Mouse (Mus musculus): Measurements from ENCODE around the gene Ttyh1. TPM values are rescaled to one million over a fixed set of nuclear protein-coding genes. Genes with fewer than 3 reads are reported as not detected.

Gene Ttyh1
- polyA plus RNA-seq, 1 experiment = 21.5 TPM

- Histone ChIP-seq H3K27ac (ENCODE audit: insufficient read depth, low read depth, low read length) (peak overlapping the region; percentile 57), H3K4me3 (ENCODE audit: low read depth, low read length) (no peak overlapping the region)
These were observed 47.9 kb downstream of the Ttyh1 start for GRCm38 (mm10) chr7:4167098-4167497.

GRCm38 (mm10) chr7:4170193-4170938 is 51.2 kb downstream of the Ttyh1 start:
- 29% methylated on average over 6 of the region's 6 CpGs for WGBS
- Histone ChIP-seq H3K4me3 (ENCODE audit: low read depth, low read length) (no peak overlapping the region), H3K27me3 (ENCODE audit: control insufficient read depth, insufficient read depth, low read length) (no peaks in the 10 kb centered on the region), H3K27ac (ENCODE audit: insufficient read depth, low read depth, low read length) (peak overlapping the region; percentile 92), H3K36me3 (ENCODE audit: control insufficient read depth, insufficient read depth, low read length) (no peaks in the 10 kb centered on the region), H3K4me1 (ENCODE audit: control insufficient read depth, insufficient read depth, insufficient read length, low read length) (peaks cover 12% of the 10 kb centered on the region; the same call in 1 of the 2 replicates)
- TF ChIP-seq POLR2A (IDR thresholded peaks at IDR 0.05; ENCODE audit: low read depth, low read length) = no peak
- no peak for TF ChIP-seq CTCF (IDR thresholded peaks at IDR 0.05; ENCODE audit: extremely low read depth, insufficient read length, insufficient replicate concordance, low read depth, low read length)

More at GRCm38 (mm10) chr7:4167098-4167497, 47.9 kb downstream of the Ttyh1 start:
- Histone ChIP-seq H3K27me3 (ENCODE audit: control insufficient read depth, insufficient read depth, low read length) (no peaks in the 10 kb centered on the region), H3K36me3 (ENCODE audit: control insufficient read depth, insufficient read depth, low read length) (0 out of 2 replicates have a peak, but pooled peaks cover 3% of the 10 kb centered on the region), H3K4me1 (ENCODE audit: control insufficient read depth, insufficient read depth, insufficient read length, low read length) (peaks cover 12% of the 10 kb centered on the region; the same call in 1 of the 2 replicates)
- TF ChIP-seq CTCF (IDR thresholded peaks at IDR 0.05; ENCODE audit: extremely low read depth, insufficient read length, insufficient replicate concordance, low read depth, low read length) = no peak
- no peak for TF ChIP-seq POLR2A (IDR thresholded peaks at IDR 0.05; ENCODE audit: low read depth, low read length)

- no peaks in the 10 kb centered on the region for H3K36me3 ChIP-seq (ENCODE audit: control insufficient read depth, insufficient read depth, low read length)
- 43% methylated on average over 3 of the region's 3 CpGs for WGBS
- no peak overlapping the region for H3K27ac ChIP-seq (ENCODE audit: insufficient read depth, low read depth, low read length)
- no peaks in the 10 kb centered on the region for H3K27me3 ChIP-seq (ENCODE audit: control insufficient read depth, insufficient read depth, low read length)
- H3K4me3 ChIP-seq (ENCODE audit: low read depth, low read length) = no peak overlapping the region
- H3K4me1 ChIP-seq (ENCODE audit: control insufficient read depth, insufficient read depth, insufficient read length, low read length) = no peaks in the 10 kb centered on the region
- TF ChIP-seq CTCF (IDR thresholded peaks at IDR 0.05; ENCODE audit: extremely low read depth, insufficient read length, insufficient replicate concordance, low read depth, low read length) = no peak
- TF ChIP-seq POLR2A (IDR thresholded peaks at IDR 0.05; ENCODE audit: low read depth, low read length) = no peak
These were observed 59.2 kb downstream of the Ttyh1 start for GRCm38 (mm10) chr7:4178438-4178837.

Other genes with a start within 250 kb of the Ttyh1 start
- gene Gm14548, start 221.3 kb upstream of the Ttyh1 start, polyA plus RNA-seq (2012; rRNA removed) = 0.11 and 0.57 TPM in 2 replicates
- 0.42 and 1.2 TPM in 2 replicates for gene Lilra6, start 203.9 kb upstream of the Ttyh1 start, polyA plus RNA-seq (2012; rRNA removed)
- 6.9 and 9.2 TPM in 2 replicates for gene Lair1, start 56.2 kb upstream of the Ttyh1 start, polyA plus RNA-seq (2012; rRNA removed)
- 272 and 372 TPM in 2 replicates for gene Leng8, start 17.6 kb downstream of the Ttyh1 start, polyA plus RNA-seq (2012; rRNA removed)
- gene Leng9, start 31.0 kb downstream of the Ttyh1 start, polyA plus RNA-seq (2012; rRNA removed) = 24.5 and 92.5 TPM in 2 replicates
- gene Cdc42ep5, start 45.5 kb downstream of the Ttyh1 start, polyA plus RNA-seq (2012; rRNA removed) = 252 and 655 TPM in 2 replicates
- gene Lilra5, start 118.3 kb downstream of the Ttyh1 start, polyA plus RNA-seq (2012; rRNA removed) = 0.22 and 0.23 TPM in 2 replicates
- gene Ncr1, start 218.3 kb downstream of the Ttyh1 start, polyA plus RNA-seq (2012; rRNA removed) = 0.06 and 0.15 TPM in 2 replicates

Measured in small intestine, adult 2 months (tissue).